Mouse (Mus musculus) thymus, adult 2 months (tissue): ENCODE measurements around the gene Defb47.

ENCODE experiments used
- CTCF ChIP-seq: fragments of 200-500 bp; IDR thresholded peaks from 2 replicates; pipeline ENCODE4 v1.5.1; 2012; ENCODE audit warnings: mild to moderate bottlenecking, control low read depth, low read length, moderate library complexity, borderline replicate concordance; ENCODE audit not compliant: control insufficient read depth, poor library complexity, insufficient read depth; ENCODE audit errors: extremely low read depth
- POLR2A ChIP-seq: fragments of 200-500 bp; IDR thresholded peaks from 2 replicates; pipeline ENCODE4 v1.6.1; 2012; ENCODE audit warnings: mild to moderate bottlenecking, low read length, control low read depth, moderate library complexity; ENCODE audit not compliant: control insufficient read depth, poor library complexity, insufficient read depth; ENCODE audit errors: extremely low read depth

DNA sequence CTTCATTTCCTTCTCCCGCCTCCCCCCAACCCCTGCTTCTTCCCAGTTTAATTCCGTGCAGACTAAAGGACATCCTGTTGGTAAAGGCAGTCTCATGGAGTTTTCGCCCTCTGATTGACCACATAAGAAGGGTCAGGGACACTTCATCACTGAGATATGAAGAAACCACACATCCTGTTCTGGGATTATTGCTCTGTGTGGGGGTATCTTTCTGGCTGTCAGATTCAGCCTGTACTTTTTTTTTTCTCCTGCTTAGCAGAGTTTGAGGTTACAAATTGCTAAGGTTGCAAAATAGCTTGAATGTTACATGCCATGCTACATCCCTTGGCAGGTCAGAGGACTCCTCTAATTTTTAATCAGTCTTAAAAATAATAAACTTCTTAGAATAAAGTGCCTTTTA lies 6.6 kb upstream of the Defb47 start:
- TF ChIP-seq POLR2A (no peak), CTCF (no peak)
